Mouse (Mus musculus): ENCODE data around the gene Drc3. TPM values are rescaled to one million over a fixed set of nuclear protein-coding genes. Genes with fewer than 3 reads are reported as not detected.

Gene Drc3
- polyA plus RNA-seq, 1 experiment from 2014 or later = 20.0 TPM

DNA sequence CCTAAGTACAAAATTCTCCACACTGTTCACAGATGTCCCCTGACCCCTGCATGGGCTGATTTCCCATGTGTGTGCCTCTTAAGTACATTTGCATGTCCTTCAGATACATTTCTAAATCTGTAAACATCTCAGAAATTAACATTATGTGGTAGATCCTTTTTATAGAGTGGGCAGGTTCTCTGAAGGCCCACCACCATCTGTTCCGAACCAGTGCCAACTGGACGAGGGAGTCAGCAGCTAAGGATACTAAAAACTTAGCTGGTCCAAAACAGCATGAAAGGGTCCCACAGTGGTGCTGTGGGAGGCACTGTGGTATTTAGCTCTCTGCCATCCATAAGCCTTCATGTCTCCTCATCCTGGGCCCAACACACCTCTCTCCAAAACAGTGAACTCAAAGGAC, 44.0 kb downstream of the Drc3 start:
- H3K9ac ChIP-seq = no peak overlapping the region
- H3K4me2 ChIP-seq (replicated peaks) = no peak overlapping the region
- no peaks in the 10 kb centered on the region for H3K27me3 ChIP-seq
- no peak overlapping the region for H3K4me3 ChIP-seq (replicated peaks)
- no peaks in the 10 kb centered on the region for H3K9me3 ChIP-seq (replicated peaks)
- no peaks in the 10 kb centered on the region for H3K4me1 ChIP-seq
- no peak overlapping the region for H3K27ac ChIP-seq (replicated peaks)
- WGBS = 87% methylated on average over 2 of the region's 2 CpGs
- no peak for ATAC-seq (ENCODE audit: insufficient number of reproducible peaks, low FRiP score, low TSS enrichment, low read depth)
- peaks cover 16% of the 10 kb centered on the region for H3K36me3 ChIP-seq

DNA sequence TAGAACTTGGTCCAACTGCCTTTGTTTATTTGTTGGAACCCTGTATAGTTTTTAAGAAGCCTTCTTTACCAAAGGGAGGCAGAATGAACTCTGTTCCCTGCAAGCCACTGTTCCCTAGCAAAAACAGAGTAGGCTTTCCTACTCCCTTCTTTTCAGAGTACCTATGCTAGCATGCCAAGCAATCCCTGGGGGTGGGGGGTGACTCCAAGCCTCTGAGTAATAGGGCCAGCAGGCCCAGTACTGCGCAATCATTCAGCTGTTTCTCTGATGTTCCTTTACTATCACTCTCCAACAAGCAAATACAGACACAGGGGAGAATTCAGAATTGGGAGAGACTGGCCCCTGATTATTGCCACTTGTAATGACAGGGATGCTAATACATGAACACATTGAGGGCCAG, 53.5 kb downstream of the Drc3 start:
- no peak for ATAC-seq (ENCODE audit: insufficient number of reproducible peaks, low FRiP score, low TSS enrichment, low read depth)
- WGBS = 97% methylated on average over 1 of the region's 1 CpGs

DNA sequence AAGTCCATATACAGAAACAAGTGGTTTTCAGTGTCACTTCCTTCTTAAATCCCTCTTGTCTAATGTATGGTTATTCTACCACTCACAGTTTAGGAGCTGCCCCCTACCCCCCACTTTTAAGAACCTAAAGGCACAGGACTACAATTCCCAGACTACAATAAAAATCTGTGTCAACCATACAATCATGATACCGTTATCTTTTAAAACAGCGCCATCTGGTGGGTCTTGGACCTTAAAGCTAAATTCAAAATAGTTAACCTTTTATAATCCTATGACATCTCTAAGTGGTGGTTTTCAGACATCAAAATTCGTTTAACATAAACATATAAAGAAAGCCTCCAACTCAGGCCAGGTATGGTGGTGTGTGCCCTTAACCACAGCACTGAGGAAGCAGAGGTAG, 59.0 kb downstream of the Drc3 start:
- Histone ChIP-seq H3K9ac (no peak overlapping the region), H3K4me1 (peaks cover 16% of the 10 kb centered on the region), H3K4me3 (replicated peaks) (no peak overlapping the region), H3K27ac (replicated peaks) (no peak overlapping the region), H3K27me3 (no peaks in the 10 kb centered on the region), H3K4me2 (replicated peaks) (no peak overlapping the region), H3K9me3 (replicated peaks) (no peaks in the 10 kb centered on the region), H3K36me3 (peaks cover 15% of the 10 kb centered on the region)
- 11% methylated on average over 3 of the region's 3 CpGs for whole genome bisulfite sequencing
- no peak for ATAC-seq (ENCODE audit: insufficient number of reproducible peaks, low FRiP score, low TSS enrichment, low read depth)

More for the DNA sequence above, 53.5 kb downstream of the Drc3 start:
- Histone ChIP-seq H3K4me2 (replicated peaks) (no peak overlapping the region), H3K27ac (replicated peaks) (no peak overlapping the region), H3K27me3 (no peaks in the 10 kb centered on the region), H3K4me3 (replicated peaks) (no peak overlapping the region), H3K4me1 (no peaks in the 10 kb centered on the region), H3K9ac (no peak overlapping the region), H3K36me3 (peaks cover 70% of the 10 kb centered on the region), H3K9me3 (replicated peaks) (no peaks in the 10 kb centered on the region)

DNA sequence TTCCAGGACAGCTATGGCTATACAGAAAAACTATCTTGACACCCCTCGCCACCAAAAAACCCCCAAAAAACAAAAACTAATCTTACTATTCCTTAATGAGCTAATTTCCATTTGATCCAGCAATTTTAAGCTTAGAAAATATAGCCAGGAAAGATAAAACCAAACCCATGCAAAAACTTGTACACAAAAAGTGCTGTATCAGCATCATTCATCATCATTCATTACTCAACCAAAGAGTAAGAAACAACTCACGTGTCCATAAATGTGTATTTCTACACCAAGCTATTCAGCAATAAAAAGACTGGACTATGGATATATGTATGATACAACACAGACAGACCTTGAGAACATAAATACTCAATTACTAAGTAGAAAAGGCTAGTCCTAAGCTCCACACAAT, 59.8 kb downstream of the Drc3 start:
- WGBS = 77% methylated on average over 2 of the region's 2 CpGs
- Histone ChIP-seq H3K4me1 (peaks cover 16% of the 10 kb centered on the region), H3K4me2 (replicated peaks) (no peak overlapping the region), H3K27me3 (no peaks in the 10 kb centered on the region), H3K36me3 (peaks cover 8% of the 10 kb centered on the region), H3K9ac (no peak overlapping the region), H3K9me3 (replicated peaks) (no peaks in the 10 kb centered on the region), H3K27ac (replicated peaks) (no peak overlapping the region), H3K4me3 (replicated peaks) (no peak overlapping the region)
- ATAC-seq (ENCODE audit: insufficient number of reproducible peaks, low FRiP score, low TSS enrichment, low read depth) = no peak

DNA sequence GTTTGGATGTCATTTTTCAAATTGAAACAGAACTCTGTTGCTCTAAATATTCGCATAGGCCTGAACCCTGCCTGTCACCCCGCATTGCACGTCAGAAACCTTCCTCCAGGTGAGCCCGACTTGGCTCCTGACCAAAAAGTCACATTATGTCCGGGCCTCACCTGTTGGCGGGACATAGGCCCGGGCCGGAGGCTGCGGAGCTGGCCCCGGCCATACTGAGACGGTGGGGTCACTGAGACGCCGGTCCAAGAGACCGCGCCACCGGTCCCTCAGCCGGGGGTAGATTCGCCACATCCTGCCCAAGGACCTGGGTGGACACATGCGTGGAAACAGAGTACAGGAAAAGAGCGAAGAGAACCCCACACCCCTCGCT, 63.4 kb downstream of the Drc3 start:
- Histone ChIP-seq H3K27me3 (no peaks in the 10 kb centered on the region), H3K36me3 (no peaks in the 10 kb centered on the region), H3K4me1 (peaks cover 27% of the 10 kb centered on the region), H3K27ac (replicated peaks) (peak overlapping the region; percentile 71), H3K9me3 (replicated peaks) (no peaks in the 10 kb centered on the region), H3K9ac (peak overlapping the region; percentile 85), H3K4me3 (replicated peaks) (peak overlapping the region; percentile 94), H3K4me2 (replicated peaks) (peak overlapping the region; percentile 71)
- ATAC-seq (ENCODE audit: insufficient number of reproducible peaks, low FRiP score, low TSS enrichment, low read depth) = peak; percentile 15; the same call in 1 of the 2 replicates
- WGBS = under 1% methylated on average over 21 of the region's 21 CpGs

DNA sequence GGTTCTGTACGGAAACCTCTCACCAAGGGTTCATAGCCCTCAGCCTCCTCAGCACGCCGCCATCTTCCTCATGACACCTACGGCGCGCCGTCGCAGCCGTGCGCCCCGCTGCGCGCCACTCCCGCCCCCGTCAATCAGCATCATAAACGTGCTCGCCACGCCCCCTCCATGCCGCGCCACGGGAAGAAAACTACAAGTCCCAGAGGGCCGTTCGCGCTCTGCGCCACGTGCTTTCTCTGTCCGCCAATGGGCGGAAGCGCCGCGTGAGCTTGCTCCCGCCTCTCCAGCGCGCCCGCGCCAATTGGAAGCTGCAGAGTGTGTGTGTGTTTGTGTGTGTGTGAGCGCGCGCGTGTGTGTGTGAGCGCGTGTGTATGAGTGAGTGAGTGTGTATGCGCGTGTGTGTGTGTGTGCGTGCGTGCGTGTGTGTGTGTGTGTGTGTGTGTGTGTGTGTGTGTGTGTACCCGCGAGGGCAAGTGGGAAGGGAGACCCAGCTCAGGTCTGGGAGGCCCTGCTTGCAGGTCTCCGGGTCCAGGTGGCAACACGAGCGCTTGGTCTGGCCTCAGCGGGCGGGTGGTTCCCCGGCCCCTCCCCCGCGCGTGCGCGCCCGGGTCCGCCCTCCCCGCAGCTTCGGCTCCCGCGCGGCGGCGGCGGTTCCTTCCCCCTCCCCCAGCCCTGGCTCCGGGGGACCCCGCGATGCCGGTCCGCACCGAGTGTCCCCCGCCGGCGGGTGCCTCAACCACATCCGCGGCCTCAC, 64.0 kb downstream of the Drc3 start, which contains the start of gene Gid4:
Gene Gid4, plus strand, starts transcription at position 183 of the 754 bp plus-strand sequence.
- Histone ChIP-seq H3K27me3 (no peaks in the 10 kb centered on the region), H3K9ac (peak within 1 kb of the TSS; percentile 95), H3K9me3 (replicated peaks) (no peaks in the 10 kb centered on the region), H3K4me2 (replicated peaks) (peak within 1 kb of the TSS; percentile 71), H3K27ac (replicated peaks) (peak within 1 kb of the TSS; percentile 90), H3K36me3 (no peaks in the 10 kb centered on the region), H3K4me1 (peaks cover 27% of the 10 kb centered on the region), H3K4me3 (replicated peaks) (peak within 1 kb of the TSS; percentile 94)
- WGBS = under 1% methylated on average over 60 of the region's 81 CpGs
- ATAC-seq (ENCODE audit: insufficient number of reproducible peaks, low FRiP score, low TSS enrichment, low read depth) = peak; percentile 97

DNA sequence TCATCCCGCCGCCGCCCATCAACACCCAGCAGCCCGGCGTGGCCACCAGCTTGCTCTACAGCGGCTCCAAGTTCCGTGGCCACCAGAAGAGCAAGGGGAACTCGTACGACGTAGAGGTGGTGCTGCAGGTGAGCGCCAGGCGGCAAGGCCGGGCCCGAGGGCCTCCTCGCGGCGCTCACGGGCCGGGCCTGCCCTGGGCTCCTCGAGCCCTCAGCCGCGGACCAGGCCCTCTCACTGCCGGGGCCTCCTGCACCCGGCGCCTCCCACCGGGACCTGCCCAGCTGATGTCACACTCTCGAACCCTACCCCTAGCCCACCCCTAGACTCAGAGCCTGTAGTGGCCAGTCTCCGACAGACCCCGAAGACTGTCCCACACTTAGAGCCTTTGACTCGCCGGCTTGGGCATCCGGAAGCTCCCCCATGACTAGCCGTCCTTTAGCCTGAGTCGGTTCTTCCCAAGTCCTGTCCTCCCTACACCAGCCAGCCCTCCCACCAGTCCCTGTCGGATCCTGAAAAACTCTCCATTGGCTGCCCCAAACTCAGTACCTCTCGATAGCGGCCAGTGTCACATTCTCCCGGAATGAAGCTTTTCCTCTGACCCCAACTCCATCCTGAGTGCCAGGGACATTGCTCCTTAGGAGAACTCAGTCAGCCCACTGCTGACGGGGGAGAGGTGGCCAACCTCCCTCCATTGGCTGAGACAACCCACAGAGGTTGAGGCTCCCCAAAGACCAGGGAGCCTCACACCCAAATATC, 64.8 kb downstream of the Drc3 start, which contains the start of gene Atpaf2:
Gene Atpaf2, minus strand, starts transcription at position 741 of the 756 bp plus-strand sequence.
- WGBS = under 1% methylated on average over 39 of the region's 39 CpGs
- Histone ChIP-seq H3K4me2 (replicated peaks) (peak within 1 kb of the TSS; percentile 71), H3K36me3 (no peaks in the 10 kb centered on the region), H3K4me3 (replicated peaks) (peak within 1 kb of the TSS; percentile 94), H3K4me1 (peaks cover 27% of the 10 kb centered on the region), H3K27me3 (no peaks in the 10 kb centered on the region), H3K9me3 (replicated peaks) (no peaks in the 10 kb centered on the region), H3K27ac (replicated peaks) (peak within 1 kb of the TSS; percentile 90), H3K9ac (peak within 1 kb of the TSS; percentile 95)
- ATAC-seq (ENCODE audit: insufficient number of reproducible peaks, low FRiP score, low TSS enrichment, low read depth) = peak; percentile 14

DNA sequence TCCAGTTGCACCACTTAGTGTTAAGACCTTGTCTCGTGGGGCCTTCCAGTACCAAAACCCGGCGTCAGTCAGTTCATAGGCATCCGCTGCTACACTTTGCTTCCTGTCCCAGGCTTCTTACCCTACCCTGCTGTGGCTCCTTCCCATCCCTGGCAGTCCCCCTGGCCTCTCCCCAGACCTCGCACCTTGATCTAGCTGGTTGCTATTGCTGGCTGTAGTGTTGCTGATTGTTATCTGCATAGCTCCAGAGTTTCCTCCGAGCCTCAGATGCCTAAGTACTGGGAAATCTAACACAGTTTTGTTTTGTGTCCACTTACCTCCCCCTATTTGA, 65.3 kb downstream of the Drc3 start:
- Histone ChIP-seq H3K4me1 (peaks cover 27% of the 10 kb centered on the region), H3K9me3 (replicated peaks) (no peaks in the 10 kb centered on the region), H3K9ac (peak overlapping the region; percentile 95), H3K27me3 (no peaks in the 10 kb centered on the region), H3K27ac (replicated peaks) (0 out of 2 replicates have a peak overlapping the region, but pooled peaks have one; percentile 90), H3K4me3 (replicated peaks) (peak overlapping the region; percentile 94), H3K36me3 (no peaks in the 10 kb centered on the region), H3K4me2 (replicated peaks) (peak overlapping the region; percentile 71)
- no peak for ATAC-seq (ENCODE audit: insufficient number of reproducible peaks, low FRiP score, low TSS enrichment, low read depth)
- WGBS = 11% methylated on average over 6 of the region's 6 CpGs

DNA sequence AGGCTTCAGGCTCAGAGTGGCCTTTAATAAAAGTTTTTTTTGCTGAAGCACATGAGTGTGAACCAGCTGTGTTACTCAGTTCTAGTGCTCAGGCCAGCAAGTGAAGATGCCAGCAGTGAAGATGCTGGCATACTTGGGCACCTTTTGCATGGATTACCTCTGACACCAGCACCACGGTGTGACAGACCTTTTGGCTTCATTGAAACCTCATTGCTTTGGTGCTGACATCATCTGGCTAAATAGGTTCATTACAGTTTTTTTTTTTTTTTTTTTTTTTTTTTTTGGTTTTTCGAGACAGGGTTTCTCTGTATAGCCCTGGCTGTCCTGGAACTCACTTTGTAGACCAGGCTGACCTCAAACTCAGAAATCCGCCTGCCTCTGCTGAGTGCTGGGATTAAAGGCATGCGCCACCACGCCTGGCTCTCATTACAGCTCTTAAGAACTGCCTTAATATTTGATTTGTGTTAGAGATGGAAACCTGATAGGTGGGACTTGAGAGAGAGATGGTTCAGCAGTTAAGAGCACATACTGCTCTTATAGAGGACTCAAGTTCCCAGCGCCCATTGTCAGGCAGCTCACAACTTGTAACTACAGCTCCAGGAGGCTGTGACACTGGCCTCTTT, 69.0 kb downstream of the Drc3 start:
- no peaks in the 10 kb centered on the region for H3K27me3 ChIP-seq
- WGBS = 62% methylated on average over 6 of the region's 6 CpGs

DNA sequence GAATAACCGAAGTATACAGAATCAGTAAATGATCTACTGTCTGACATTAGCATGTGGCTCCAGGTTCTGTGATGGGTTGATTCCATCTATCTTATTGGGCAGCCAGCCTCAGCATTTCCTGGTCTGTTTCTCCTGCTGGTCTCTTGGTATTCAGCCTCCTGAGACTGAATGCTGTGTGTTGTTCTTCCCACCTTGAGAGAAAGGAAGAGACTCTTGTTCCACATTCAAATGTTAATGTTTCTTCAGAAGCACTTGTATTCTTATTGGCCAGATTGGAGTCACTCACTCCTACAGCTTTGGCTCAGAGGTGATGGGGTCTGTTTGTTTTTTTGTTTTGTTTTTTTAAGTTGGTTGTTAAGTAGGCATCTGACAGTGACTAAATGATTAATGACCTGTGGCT, 69.9 kb downstream of the Drc3 start:
- H3K9me3 ChIP-seq (replicated peaks) = no peaks in the 10 kb centered on the region
- H3K9ac ChIP-seq = no peak overlapping the region
- no peak overlapping the region for H3K4me3 ChIP-seq (replicated peaks)
- ATAC-seq (ENCODE audit: insufficient number of reproducible peaks, low FRiP score, low TSS enrichment, low read depth) = no peak
- H3K27me3 ChIP-seq = no peaks in the 10 kb centered on the region
- H3K4me2 ChIP-seq (replicated peaks) = no peak overlapping the region
- H3K4me1 ChIP-seq = peaks cover 10% of the 10 kb centered on the region
- no peak overlapping the region for H3K27ac ChIP-seq (replicated peaks)
- peaks cover 28% of the 10 kb centered on the region for H3K36me3 ChIP-seq
- WGBS = 67% methylated on average over 1 of the region's 1 CpGs

More for the DNA sequence above, 69.0 kb downstream of the Drc3 start:
- no peak overlapping the region for H3K9ac ChIP-seq
- no peak for ATAC-seq (ENCODE audit: insufficient number of reproducible peaks, low FRiP score, low TSS enrichment, low read depth)
- H3K36me3 ChIP-seq = peaks cover 19% of the 10 kb centered on the region
- no peak overlapping the region for H3K4me2 ChIP-seq (replicated peaks)
- no peaks in the 10 kb centered on the region for H3K9me3 ChIP-seq (replicated peaks)
- H3K4me1 ChIP-seq = peaks cover 10% of the 10 kb centered on the region
- no peak overlapping the region for H3K4me3 ChIP-seq (replicated peaks)
- no peak overlapping the region for H3K27ac ChIP-seq (replicated peaks)

DNA sequence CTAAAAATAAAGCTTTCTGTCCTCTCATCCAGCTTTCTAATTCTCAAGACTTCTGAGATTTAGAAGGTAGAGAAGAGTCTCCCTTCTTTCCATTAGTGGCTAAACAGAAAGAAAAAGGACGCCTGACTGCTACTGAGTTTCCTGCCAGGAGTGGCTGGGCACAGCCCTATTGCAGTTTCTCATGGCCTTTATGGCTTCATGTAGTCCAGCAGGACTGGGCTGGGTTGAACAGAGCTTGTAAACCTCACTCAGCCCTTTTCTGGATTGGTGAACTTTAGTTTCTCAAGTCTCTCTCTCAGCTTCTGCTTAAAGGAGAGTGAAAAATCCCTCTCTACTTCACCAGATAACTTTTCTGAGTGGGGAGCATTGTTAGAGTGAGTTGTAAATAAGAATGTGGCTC, 73.3 kb downstream of the Drc3 start:
- H3K4me3 ChIP-seq (replicated peaks) = no peak overlapping the region
- no peak overlapping the region for H3K4me2 ChIP-seq (replicated peaks)
- no peaks in the 10 kb centered on the region for H3K4me1 ChIP-seq
- H3K9me3 ChIP-seq (replicated peaks) = no peaks in the 10 kb centered on the region
- ATAC-seq (ENCODE audit: insufficient number of reproducible peaks, low FRiP score, low TSS enrichment, low read depth) = no peak
- no peaks in the 10 kb centered on the region for H3K27me3 ChIP-seq
- peaks cover 39% of the 10 kb centered on the region for H3K36me3 ChIP-seq
- H3K9ac ChIP-seq = no peak overlapping the region
- 86% methylated on average over 1 of the region's 1 CpGs for WGBS
- no peak overlapping the region for H3K27ac ChIP-seq (replicated peaks)
